Mouse (Mus musculus) kidney, adult 2 months (tissue): ENCODE results near the gene Sgip1. TPM values are rescaled to one million over a fixed set of nuclear protein-coding genes. Genes with fewer than 3 reads are reported as not detected.

ENCODE experiments used
- DNase-seq: peaks from one replicate; pipeline ENCODE4 v3.0.0; 2021
- H3K27ac ChIP-seq: fragments of 200-500 bp; 2 replicates; pipeline ENCODE4 v1.5.1; 2012; ENCODE audit warnings: low read depth, low read length, control low read depth, inconsistent platforms; ENCODE audit not compliant: insufficient read depth
- H3K27me3 ChIP-seq: fragments of 200-500 bp; replicated peaks from 2 replicates; pipeline ENCODE4 v1.6.1; 2012; ENCODE audit warnings: mild to moderate bottlenecking, moderate library complexity, low read length, inconsistent platforms; ENCODE audit not compliant: control insufficient read depth, insufficient read depth
- H3K36me3 ChIP-seq: fragments of 200-500 bp; 2 replicates; pipeline ENCODE4 v1.6.1; 2012; ENCODE audit warnings: mild to moderate bottlenecking, moderate library complexity, low read length, inconsistent platforms; ENCODE audit not compliant: control insufficient read depth, insufficient read depth
- H3K4me1 ChIP-seq: fragments of 200-500 bp; 2 replicates; pipeline ENCODE4 v1.6.1; 2011; ENCODE audit warnings: low read length; ENCODE audit not compliant: control insufficient read depth, insufficient read depth
- H3K4me3 ChIP-seq: fragments of 200-500 bp; 2 replicates; pipeline ENCODE4 v1.5.1; 2011; ENCODE audit warnings: mild to moderate bottlenecking, low read depth, low read length, control low read depth; ENCODE audit not compliant: insufficient read depth
- CTCF ChIP-seq: fragments of 200-500 bp; conservative IDR thresholded peaks from 2 replicates; pipeline ENCODE4 v1.5.1; 2011; ENCODE audit warnings: low read depth, mild to moderate bottlenecking, control low read depth, low read length, moderate library complexity, mixed read lengths; ENCODE audit not compliant: insufficient read depth, insufficient read length
- POLR2A ChIP-seq: fragments of 200-500 bp; IDR thresholded peaks from one replicate; pipeline ENCODE4 v1.6.1; 2011; ENCODE audit warnings: low read depth, low read length, control low read depth
- WGBS: fragments of 180-500 bp; shearing (Covaris S2); methylation state at CpG from one replicate; pipeline ENCODE4 v1.1.7; 2018; 5-methylcytosine and 5-hydroxymethylcytosine counted together
- polyA plus RNA-seq: library from polyadenylated mRNA; depleted of rRNA; stranded (reverse); fragments of >200 nt; gene quantifications from 2 replicates; pipeline ENCODE4 v1.2.3, GENCODE M21; 2012

Gene Sgip1
- polyA plus RNA-seq, 1 experiment: 1.1 TPM

- DNase-seq: peak; percentile 30
- no peaks in the 10 kb centered on the region for H3K27me3 ChIP-seq
- no peak overlapping the region for H3K27ac ChIP-seq
- WGBS: 8% methylated on average over 25 of the region's 25 CpGs
- peak overlapping the region; percentile 13; the same call in 1 of the 2 replicates for H3K4me3 ChIP-seq
- no peaks in the 10 kb centered on the region for H3K36me3 ChIP-seq
- H3K4me1 ChIP-seq: no peaks in the 10 kb centered on the region
- TF ChIP-seq POLR2A (no peak), CTCF (no peak)
Observed at GRCm38 (mm10) chr4:102760042-102760821, 19.1 kb downstream of the Sgip1 start.

GRCm38 (mm10) chr4:102762075-102762474 lies 21.0 kb downstream of the Sgip1 start:
- WGBS: 90% methylated on average over 7 of the region's 7 CpGs
- TF ChIP-seq CTCF: no peak
- TF ChIP-seq POLR2A: no peak
- Histone ChIP-seq H3K27me3 (no peaks in the 10 kb centered on the region), H3K4me1 (no peaks in the 10 kb centered on the region), H3K27ac (no peak overlapping the region), H3K36me3 (no peaks in the 10 kb centered on the region), H3K4me3 (no peak overlapping the region)
- DNase-seq: no peak

GRCm38 (mm10) chr4:102769070-102769469 lies 28.0 kb downstream of the Sgip1 start:
- Histone ChIP-seq H3K36me3 (no peaks in the 10 kb centered on the region), H3K27me3 (no peaks in the 10 kb centered on the region), H3K27ac (no peak overlapping the region), H3K4me3 (no peak overlapping the region), H3K4me1 (no peaks in the 10 kb centered on the region)
- WGBS: 73% methylated on average over 1 of the region's 1 CpGs
- no peak for DNase-seq
- TF ChIP-seq POLR2A: no peak
- TF ChIP-seq CTCF: no peak

GRCm38 (mm10) chr4:102769936-102770335 lies 28.8 kb downstream of the Sgip1 start:
- H3K4me1 ChIP-seq: no peaks in the 10 kb centered on the region
- TF ChIP-seq CTCF (no peak), POLR2A (no peak)
- H3K27me3 ChIP-seq: no peaks in the 10 kb centered on the region
- DNase-seq: no peak
- no peak overlapping the region for H3K27ac ChIP-seq
- no peaks in the 10 kb centered on the region for H3K36me3 ChIP-seq
- 64% methylated on average over 6 of the region's 6 CpGs for WGBS
- H3K4me3 ChIP-seq: no peak overlapping the region

- Histone ChIP-seq H3K27ac (no peak overlapping the region), H3K27me3 (no peaks in the 10 kb centered on the region), H3K36me3 (no peaks in the 10 kb centered on the region), H3K4me1 (no peaks in the 10 kb centered on the region), H3K4me3 (no peak overlapping the region)
- WGBS: 79% methylated on average over 5 of the region's 5 CpGs
- TF ChIP-seq CTCF (no peak), POLR2A (no peak)
- no peak for DNase-seq
Observed at GRCm38 (mm10) chr4:102771598-102772357, 30.7 kb downstream of the Sgip1 start.

GRCm38 (mm10) chr4:102773225-102773624 lies 32.1 kb downstream of the Sgip1 start:
- Histone ChIP-seq H3K4me1 (no peaks in the 10 kb centered on the region), H3K27ac (no peak overlapping the region), H3K27me3 (no peaks in the 10 kb centered on the region), H3K4me3 (no peak overlapping the region), H3K36me3 (no peaks in the 10 kb centered on the region)
- 98% methylated on average over 3 of the region's 3 CpGs for WGBS
- DNase-seq: no peak
- TF ChIP-seq POLR2A: no peak

GRCm38 (mm10) chr4:102773841-102774240 lies 32.7 kb downstream of the Sgip1 start:
- TF ChIP-seq CTCF: no peak
- no peak for TF ChIP-seq POLR2A
- WGBS: 98% methylated on average over 1 of the region's 1 CpGs
- DNase-seq: no peak

More at GRCm38 (mm10) chr4:102773841-102774240, 32.7 kb downstream of the Sgip1 start:
- H3K4me1 ChIP-seq: no peaks in the 10 kb centered on the region
- H3K27me3 ChIP-seq: no peaks in the 10 kb centered on the region
- no peak overlapping the region for H3K27ac ChIP-seq
- no peak overlapping the region for H3K4me3 ChIP-seq
- no peaks in the 10 kb centered on the region for H3K36me3 ChIP-seq
